Mouse (Mus musculus) spleen, adult 12 weeks (tissue): ENCODE results near the gene Macrod2.

Source experiments
- DNase-seq: peaks from one replicate; pipeline ENCODE4 v3.0.0; 2022; ENCODE audit warnings: low spot score

Macrod2 gene

DNA sequence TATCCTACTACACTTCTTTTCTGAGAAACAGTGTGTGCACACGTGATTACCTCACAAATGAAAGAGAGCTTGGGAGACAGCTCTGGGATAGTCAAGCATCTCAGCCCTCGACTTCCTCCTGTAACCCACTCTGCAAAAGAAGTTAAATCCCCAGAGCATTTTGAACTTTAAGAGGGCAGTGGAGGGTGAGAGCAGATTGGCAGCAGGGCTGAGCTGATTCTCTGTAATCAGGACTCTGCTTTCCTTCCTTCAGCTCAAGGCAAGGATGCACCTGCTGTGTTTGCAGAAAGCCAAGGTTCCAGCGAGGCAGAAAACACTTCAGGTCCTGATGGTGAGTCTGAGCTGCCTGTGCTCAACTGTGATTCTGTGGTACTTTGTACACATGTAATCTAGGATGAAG lies 1978.9 kb downstream of the Macrod2 start:
- no peak for DNase-seq

DNA sequence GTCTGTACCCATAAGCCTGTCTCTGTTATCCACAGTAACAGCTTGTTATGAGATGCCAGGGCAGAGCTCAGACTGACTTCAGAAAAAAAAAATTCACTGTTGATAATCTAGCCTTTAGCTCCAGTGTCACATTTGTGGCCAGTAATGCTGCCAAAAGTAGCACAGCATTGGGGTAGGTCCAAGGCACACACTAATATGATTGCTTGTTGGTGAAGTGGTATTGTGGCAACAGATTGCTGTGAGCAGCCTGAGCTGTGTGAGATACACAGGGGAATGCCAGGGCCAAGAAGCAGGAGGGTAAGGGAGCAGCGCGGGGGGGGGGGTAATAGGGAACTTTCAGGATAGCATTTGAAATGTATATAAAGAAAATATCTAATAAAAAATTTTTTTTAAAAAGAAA lies 1985.5 kb downstream of the Macrod2 start:
- no peak for DNase-seq

DNA sequence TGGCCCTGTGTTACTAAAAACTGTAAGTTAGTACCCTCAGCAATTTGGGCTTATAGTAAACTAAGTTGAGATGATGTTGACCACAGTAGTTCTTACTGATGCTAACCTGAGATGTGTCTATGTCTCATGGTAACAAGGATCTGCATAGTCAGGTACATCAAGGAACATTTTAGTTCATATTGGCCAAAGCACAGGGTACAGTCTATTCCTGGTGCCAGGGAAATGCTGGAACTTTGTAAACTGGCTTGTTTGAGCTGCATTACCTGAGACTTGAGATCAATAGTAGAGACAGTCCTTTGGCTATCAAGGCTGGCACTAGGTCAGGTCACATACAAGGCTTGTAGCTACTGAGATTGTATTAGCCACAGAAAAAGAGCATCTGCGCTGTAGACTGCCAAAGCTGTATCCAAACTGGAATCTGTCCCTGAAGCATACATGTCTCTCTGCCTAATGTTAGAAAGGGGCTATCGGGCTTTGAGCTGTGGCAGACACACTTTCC lies 1986.0 kb downstream of the Macrod2 start:
- DNase-seq = no peak

DNA sequence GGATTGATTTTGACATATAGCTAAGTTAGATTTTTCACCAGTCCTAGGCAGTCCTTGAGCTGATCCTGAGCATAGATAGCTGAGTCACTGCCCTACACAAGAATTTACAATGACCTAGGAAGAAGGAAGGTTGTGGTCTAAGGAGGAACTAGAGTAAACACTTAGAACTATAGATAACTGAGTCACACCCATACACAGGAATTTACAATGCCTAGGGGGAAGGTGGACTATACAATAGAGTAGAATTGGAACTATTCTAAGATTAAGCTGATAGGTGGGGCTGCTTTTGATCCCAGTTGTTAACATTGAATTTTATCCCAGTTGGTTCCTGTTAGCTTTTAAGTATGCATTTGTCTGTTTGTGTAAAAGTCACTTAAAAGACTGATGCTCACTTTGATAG lies 1998.4 kb downstream of the Macrod2 start:
- DNase-seq = no peak

DNA sequence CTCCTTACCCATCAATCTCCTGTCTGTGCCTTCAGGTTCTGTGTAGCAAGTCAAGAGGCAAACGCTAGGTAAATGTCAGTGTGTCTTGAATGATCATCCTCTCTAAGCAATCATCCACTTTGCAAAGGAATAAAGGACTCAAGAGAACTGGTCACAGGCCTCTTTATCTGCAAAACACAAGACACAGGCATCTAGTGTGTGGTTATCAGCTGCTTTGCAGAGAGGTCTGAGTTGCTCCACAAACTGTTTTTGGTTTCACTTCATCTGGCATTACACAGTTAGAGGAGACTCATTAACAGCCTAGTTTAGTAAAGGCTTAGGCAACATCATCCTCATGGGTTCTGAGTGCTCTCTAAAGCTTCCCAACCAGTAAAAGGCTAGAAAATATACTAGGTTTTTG lies 2004.4 kb downstream of the Macrod2 start:
- no peak for DNase-seq

DNA sequence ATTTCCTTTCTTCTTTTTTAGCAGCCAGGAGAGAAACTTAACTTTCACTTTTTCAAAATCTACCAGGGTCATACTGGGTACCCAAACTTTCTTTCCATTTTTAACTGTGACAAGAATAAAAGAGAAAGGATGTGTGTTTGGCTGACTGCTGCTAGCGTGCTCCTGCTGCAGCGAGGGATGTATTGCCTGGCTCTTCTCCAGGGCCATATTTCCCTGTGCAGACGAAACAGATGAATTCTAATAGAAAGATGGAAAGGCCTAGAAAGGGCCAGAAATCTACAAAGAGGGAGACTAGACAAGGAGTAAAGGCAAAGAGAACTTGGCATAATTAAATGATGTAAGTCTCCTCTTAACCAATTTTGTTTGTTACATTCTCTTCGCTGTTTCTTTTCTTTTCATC lies 2005.7 kb downstream of the Macrod2 start:
- no peak for DNase-seq

DNA sequence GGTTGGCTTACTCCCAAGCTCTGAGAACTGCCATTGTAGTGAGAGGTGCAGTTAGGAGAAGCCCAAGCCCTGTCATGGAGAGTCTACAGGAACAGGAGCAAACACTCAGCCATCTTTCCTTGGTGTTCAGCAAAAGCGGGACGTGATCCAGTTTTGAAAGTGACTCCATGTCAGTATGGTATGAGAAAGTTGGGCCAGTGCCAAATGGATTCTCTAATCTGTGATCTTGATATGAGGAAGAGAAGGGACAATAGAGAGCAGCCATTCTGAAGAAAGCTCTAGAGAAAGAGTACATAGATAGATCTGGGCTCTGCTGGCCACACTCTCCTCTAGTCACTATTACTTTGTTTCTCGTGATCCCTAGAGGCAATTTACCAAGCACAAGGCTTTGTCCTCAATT lies 2006.2 kb downstream of the Macrod2 start:
- no peak for DNase-seq

DNA sequence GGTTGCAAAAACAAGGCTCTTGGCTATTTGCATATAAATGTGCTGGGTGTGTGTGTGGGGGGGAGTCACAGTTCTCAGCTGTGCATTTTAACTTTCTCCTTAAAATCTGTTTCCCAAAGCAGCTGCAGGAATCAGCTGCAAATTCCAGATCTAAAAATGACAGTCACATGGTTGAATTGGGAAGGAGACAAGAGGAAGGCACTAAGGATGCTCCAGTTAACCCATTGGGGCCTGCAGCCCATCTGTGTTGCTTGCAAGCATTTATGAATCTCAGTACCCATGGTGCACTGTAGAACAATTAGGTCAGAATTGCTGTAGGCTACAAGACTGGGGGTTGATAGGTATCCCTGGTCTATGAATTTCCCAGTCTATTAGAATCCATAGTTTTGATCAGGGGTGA lies 2008.3 kb downstream of the Macrod2 start:
- no peak for DNase-seq

DNA sequence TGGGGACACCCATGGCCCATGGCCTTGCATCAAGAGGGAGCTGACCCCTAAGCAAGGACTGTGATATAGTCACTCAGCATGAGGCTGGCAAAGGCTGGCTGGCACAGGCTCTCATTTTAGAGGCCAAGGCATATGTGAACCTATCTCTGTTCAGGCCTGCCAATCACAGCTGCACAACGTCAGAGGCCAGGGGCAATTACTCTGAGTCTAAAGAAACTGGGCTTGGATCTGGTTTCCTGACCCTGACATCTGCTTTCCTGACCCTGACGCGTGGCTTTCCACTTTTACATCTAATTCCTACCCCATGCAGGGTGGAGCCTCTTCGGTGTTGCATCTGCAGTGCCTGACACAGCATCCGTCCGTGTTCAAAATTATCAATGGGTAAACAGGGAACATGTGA lies 2009.2 kb downstream of the Macrod2 start:
- DNase-seq = no peak

DNA sequence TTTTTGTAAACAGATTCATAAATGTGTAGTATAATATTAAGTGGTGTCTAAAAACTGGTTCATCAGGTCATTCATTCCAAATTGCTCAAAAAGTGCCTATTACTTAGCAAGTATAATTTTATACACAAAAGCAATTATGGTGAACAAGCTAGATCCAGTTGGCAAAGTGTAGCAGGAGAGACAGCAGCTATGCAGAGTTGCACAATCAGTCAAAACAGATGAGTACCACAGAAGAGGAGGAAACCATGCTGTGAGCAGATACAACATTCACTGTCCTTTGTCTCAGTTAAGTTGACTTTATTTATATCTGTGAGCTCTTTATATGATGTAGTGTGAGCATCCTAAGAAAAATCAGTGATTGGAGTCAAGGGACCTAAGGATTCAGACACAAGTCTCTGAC lies 2012.2 kb downstream of the Macrod2 start:
- DNase-seq = no peak

DNA sequence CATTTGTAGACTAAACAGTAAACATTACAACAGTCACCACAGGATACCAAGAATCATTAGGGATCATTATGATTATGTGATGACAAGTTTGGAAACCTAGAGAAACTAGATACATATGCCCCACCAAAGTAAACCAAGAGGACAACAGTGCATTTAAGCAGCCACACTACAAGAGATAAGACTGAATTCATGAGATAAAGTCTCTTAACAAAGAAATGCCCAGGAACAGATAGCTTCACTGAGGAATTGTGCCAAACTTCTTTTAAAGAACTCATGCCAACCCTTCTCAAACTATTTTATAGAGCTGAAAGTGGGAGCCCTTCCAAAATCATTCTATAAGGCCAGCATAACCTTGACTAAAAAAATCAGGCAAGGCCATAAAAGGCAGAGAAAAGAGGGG lies 2015.0 kb downstream of the Macrod2 start:
- no peak for DNase-seq

DNA sequence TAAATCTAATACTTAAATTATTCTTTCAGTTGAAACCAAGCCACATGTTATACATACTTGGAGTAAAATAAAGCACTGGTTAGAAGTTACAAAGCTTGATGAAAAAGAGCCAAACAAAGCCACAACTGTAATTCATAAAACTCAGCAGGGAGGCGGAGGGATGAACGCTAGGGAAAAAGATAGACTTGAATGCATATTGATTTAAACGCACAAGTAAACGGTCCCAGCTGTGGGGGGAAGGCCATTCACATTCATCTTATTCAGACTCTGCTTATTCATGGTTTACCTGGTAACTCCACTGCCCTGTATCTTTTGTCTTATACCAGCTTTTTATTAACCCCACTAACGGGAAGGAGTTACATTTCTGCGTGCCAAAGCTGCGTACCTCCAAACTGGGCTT lies 2038.0 kb downstream of the Macrod2 start:
- no peak for DNase-seq

DNA sequence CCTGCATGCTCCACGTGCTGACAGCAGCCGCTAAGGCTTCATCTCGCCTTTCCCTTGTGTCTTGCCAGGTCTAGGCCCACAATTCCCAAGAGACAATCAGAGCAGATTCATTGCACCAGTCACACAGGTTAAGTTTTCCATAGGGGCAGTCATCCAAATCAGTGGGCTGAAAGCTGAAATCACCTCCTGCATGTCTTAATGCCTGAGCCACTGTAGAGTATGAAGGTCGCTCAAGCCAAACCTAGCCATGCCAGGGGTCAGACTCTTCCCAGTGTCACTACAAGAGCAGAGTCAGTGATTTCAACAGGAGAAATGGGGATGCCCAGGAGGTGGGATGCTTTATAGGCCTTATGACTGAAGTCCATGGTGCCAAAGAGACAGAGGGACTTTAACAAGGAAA lies 2039.6 kb downstream of the Macrod2 start:
- DNase-seq = no peak

DNA sequence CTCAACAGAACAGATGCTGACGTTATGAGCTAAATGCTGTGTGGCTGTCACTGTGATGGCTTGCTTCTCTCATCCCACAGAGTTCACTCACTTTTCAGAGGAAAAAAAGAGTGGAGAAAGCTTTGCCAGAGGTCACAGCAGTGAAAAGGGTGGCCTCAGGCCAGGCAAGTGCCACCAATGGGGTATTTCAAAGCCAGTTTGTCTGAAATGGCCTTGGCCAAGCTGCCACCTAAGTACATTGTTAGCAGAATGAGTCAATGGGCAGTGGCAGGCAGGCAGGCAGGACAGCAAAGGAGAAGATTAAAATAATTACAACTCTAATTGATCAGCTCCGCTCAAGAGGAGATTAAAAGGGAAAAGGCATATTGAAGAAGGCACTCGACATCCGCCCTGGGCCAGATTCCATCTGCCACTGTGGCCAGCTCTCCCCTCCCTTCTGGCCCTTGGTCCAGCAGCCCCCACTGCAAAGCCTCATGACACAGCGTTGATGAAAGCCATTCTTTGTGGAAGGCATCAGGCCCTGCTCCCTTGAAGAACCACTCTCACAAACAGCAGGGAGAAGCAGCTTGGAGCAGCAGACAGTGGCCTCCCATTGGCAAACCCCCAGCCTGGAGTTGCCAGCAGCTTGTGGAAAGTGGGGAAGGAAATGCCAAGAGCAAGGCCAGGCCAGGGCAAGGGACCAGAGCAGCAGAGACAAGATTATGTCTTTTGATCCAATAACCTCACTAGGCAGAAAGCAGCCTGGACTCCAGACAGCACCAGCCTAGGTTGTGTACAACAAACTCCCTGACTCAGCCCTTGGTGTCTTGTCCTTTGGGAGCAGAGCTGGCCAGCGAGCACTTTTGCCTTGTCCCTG lies 2042.7 kb downstream of the Macrod2 start:
- DNase-seq = no peak
